Mouse (Mus musculus) left cerebral cortex, postnatal 14 days (tissue): ENCODE data around the gene Angpt4. TPM values are rescaled to one million over a fixed set of nuclear protein-coding genes. Genes with fewer than 3 reads are reported as not detected.

Source experiments
- DNase-seq, 2 experiments: peaks; one replicate each; pipeline ENCODE4 v3.0.0; 2021 to 2022; ENCODE audit warnings: low spot score in 2 of 2, mixed read lengths in 1 of 2
- intact Hi-C: fragments of 180-260 bp; cut with DNase I; formaldehyde crosslinking; loops from one replicate; pipeline ENCODE4 v1.15.1; 2025
- total RNA-seq, 2 experiments: library from RNA; stranded (reverse); gene quantifications; 2 replicates each; pipeline ENCODE4 v1.2.3; 2021

The Angpt4 gene
- total RNA-seq, 2 experiments from 2014 or later: 0.20 to 0.23 TPM

- intact Hi-C loops: no loop called here
- no peak for DNase-seq
Measured at GRCm38 (mm10) chr2:151909386-151909785, 1.6 kb upstream of the Angpt4 start.

GRCm38 (mm10) chr2:151910498-151910897, 512 bp upstream of the Angpt4 start:
- DNase-seq: no peak
- intact Hi-C loops: no loop called here

- intact Hi-C loops: no loop called here
- DNase-seq: no peak
Measured at GRCm38 (mm10) chr2:151911751-151912150, 741 bp downstream of the Angpt4 start.

GRCm38 (mm10) chr2:151914120-151914519, 3.1 kb downstream of the Angpt4 start:
- no peak for DNase-seq
- intact Hi-C loops: no loop called here

GRCm38 (mm10) chr2:151915111-151915510, 4.1 kb downstream of the Angpt4 start:
- intact Hi-C loops: no loop called here
- DNase-seq: no peak

- no peak for DNase-seq
- intact Hi-C loops: no loop called here
Measured at GRCm38 (mm10) chr2:151916061-151916831, 5.2 kb downstream of the Angpt4 start.

GRCm38 (mm10) chr2:151919140-151919539, 8.1 kb downstream of the Angpt4 start:
- no peak for DNase-seq
- intact Hi-C loops: no loop called here

GRCm38 (mm10) chr2:151921068-151921467, 10.1 kb downstream of the Angpt4 start:
- DNase-seq: no peak
- intact Hi-C loops: no loop called here

- intact Hi-C loops: no loop called here
- no peak for DNase-seq
Measured at GRCm38 (mm10) chr2:151921596-151921995, 10.6 kb downstream of the Angpt4 start.

- no peak for DNase-seq
- intact Hi-C loops: no loop called here
Measured at GRCm38 (mm10) chr2:151924276-151924675, 13.3 kb downstream of the Angpt4 start.

- DNase-seq: no peak
- intact Hi-C loops: no loop called here
Measured at GRCm38 (mm10) chr2:151925715-151926114, 14.7 kb downstream of the Angpt4 start.

- intact Hi-C loops: no loop called here
- DNase-seq: no peak
Measured at GRCm38 (mm10) chr2:151927103-151927502, 16.1 kb downstream of the Angpt4 start.

- intact Hi-C loops: loop anchor here (2.0 kb wide), 1 partner anchor 64 kb away; no protein-coding TSS in a partner anchor
- peak; percentile 72 to 78 for DNase-seq
Measured at GRCm38 (mm10) chr2:151930389-151931074, 19.5 kb downstream of the Angpt4 start.

- DNase-seq: no peak
Measured at GRCm38 (mm10) chr2:151937893-151938292, 26.9 kb downstream of the Angpt4 start.

GRCm38 (mm10) chr2:151938780-151939200, 27.8 kb downstream of the Angpt4 start:
- DNase-seq: peak in 1 of 2 experiments; percentile 34
- intact Hi-C loops: loop anchor here (5.0 kb wide), 1 partner anchor 61 kb away; no protein-coding TSS in a partner anchor

More at GRCm38 (mm10) chr2:151937893-151938292, 26.9 kb downstream of the Angpt4 start:
- intact Hi-C loops: loop anchor here (5.0 kb wide), 1 partner anchor 61 kb away; no protein-coding TSS in a partner anchor

GRCm38 (mm10) chr2:151939651-151940420, 28.8 kb downstream of the Angpt4 start:
- intact Hi-C loops: loop anchor here (2.0 to 5.0 kb wide), 2 partner anchors 55 to 63 kb away; no protein-coding TSS in a partner anchor
- DNase-seq: no peak

GRCm38 (mm10) chr2:151941269-151941668, 30.3 kb downstream of the Angpt4 start:
- intact Hi-C loops: loop anchor here (2.0 kb wide), 1 partner anchor 54 kb away; no protein-coding TSS in a partner anchor
- DNase-seq: peak in 1 of 2 experiments; percentile 32

GRCm38 (mm10) chr2:151944106-151944505, 33.1 kb downstream of the Angpt4 start:
- intact Hi-C loops: no loop called here
- DNase-seq: no peak

- no peak for DNase-seq
- intact Hi-C loops: no loop called here
Measured at GRCm38 (mm10) chr2:151947617-151948016, 36.6 kb downstream of the Angpt4 start.

- intact Hi-C loops: no loop called here
Measured at GRCm38 (mm10) chr2:151948311-151948710, 37.3 kb downstream of the Angpt4 start.

More at GRCm38 (mm10) chr2:151948311-151948710, 37.3 kb downstream of the Angpt4 start:
- no peak for DNase-seq
